Comparison of ENCODE assay signal across 9 mouse cellular contexts in genomic region chr6:42372001-42372400, GRCm38 (mm10). TPM values are rescaled to one million over a fixed set of nuclear protein-coding genes. Genes with fewer than 3 reads are reported as not detected.
DNase-seq lines count a peak whose midpoint lies in the region; ATAC-seq and TF ChIP-seq lines count a peak whose summit lies in the region.
"Had no signal": no experiment of that assay in that cellular context is flagged by ENCODE, and none has a peak within 500 bp of the region (broad histone marks: within the 10 kb centered on the region; RNA-seq: fewer than 3 reads in every experiment).

No protein-coding gene starts in this region.

- no peak for ATAC-seq in erythroblast, adult 5-6 weeks (replicated peaks; ENCODE audit: low FRiP score, poor library complexity, severe bottlenecking)
- 0 out of 2 replicates have a peak, but pooled peaks have one; percentile 1 for ATAC-seq in granulocyte monocyte progenitor cell, adult 5-6 weeks (replicated peaks; ENCODE audit: poor library complexity, severe bottlenecking)
- no peak for ATAC-seq in liver, embryonic 15.5 days (ENCODE audit: insufficient read depth)

- peaks cover 7% of the 10 kb centered on the region; the same call in 1 of the 2 replicates for H3K79me2 ChIP-seq in liver, adult 2 months (ENCODE audit: control insufficient read depth, insufficient read depth, low read length)

- DNase-seq in liver, adult 2 months (ENCODE audit: extremely low read depth, low read depth, low spot score): no peak
- no peak for DNase-seq in liver
- no peak for DNase-seq in thymus, adult 2 months
- no peak for DNase-seq in spleen, adult 12 weeks (ENCODE audit: low spot score)

- WGBS in liver, adult 2 months: 35% methylated on average over 3 of the region's 3 CpGs
- whole genome bisulfite sequencing in liver, embryonic 15.5 days (ENCODE audit: insufficient replicate concordance): 27% methylated on average over 3 of the region's 3 CpGs
- WGBS in thymus, adult 2 months: 88% methylated on average over 3 of the region's 3 CpGs

- H3K36me3 ChIP-seq in erythroblast, embryonic 14.5 days (ENCODE audit: control insufficient read depth): no peaks in the 10 kb centered on the region
- H3K36me3 ChIP-seq in liver, adult 2 months (ENCODE audit: control insufficient read depth, insufficient read depth, low read length): peaks cover 2% of the 10 kb centered on the region; the same call in 1 of the 2 replicates
- H3K36me3 ChIP-seq in liver, embryonic 15.5 days (replicated peaks): no peaks in the 10 kb centered on the region
- H3K36me3 ChIP-seq in thymus, adult 2 months (ENCODE audit: control insufficient read depth, insufficient read depth, low read length): no peaks in the 10 kb centered on the region

- H3K4me2 ChIP-seq in liver, embryonic 15.5 days: peak overlapping the region; percentile 68

- no peak for TF ChIP-seq CTCF in liver, adult 2 months (IDR thresholded peaks at IDR 0.05; ENCODE audit: low read depth, low read length)
- no peak for TF ChIP-seq CTCF in thymus, adult 2 months (IDR thresholded peaks at IDR 0.05; ENCODE audit: borderline replicate concordance, control insufficient read depth, extremely low read depth, insufficient read depth, low read length, poor library complexity)

- H3K4me3 ChIP-seq in erythroblast, embryonic 14.5 days (replicated peaks): peak overlapping the region; percentile 28
- H3K4me3 ChIP-seq in liver, adult 2 months (ENCODE audit: insufficient read depth, low read depth, low read length): peak overlapping the region; percentile 67
- H3K4me3 ChIP-seq in liver, embryonic 15.5 days (replicated peaks): peak overlapping the region; percentile 55
- H3K4me3 ChIP-seq in thymus, adult 2 months (ENCODE audit: control insufficient read depth, insufficient read depth, low read length): no peak overlapping the region

- no peaks in the 10 kb centered on the region for H3K9me3 ChIP-seq in erythroblast, embryonic 14.5 days (ENCODE audit: control insufficient read depth, low read length)
- H3K9me3 ChIP-seq in liver, embryonic 15.5 days (replicated peaks): no peaks in the 10 kb centered on the region

- TF ChIP-seq POLR2A in liver, adult 2 months (IDR thresholded peaks at IDR 0.05; ENCODE audit: extremely low read depth, insufficient read depth, low read length): no peak
- TF ChIP-seq POLR2A in thymus, adult 2 months (IDR thresholded peaks at IDR 0.05; ENCODE audit: control insufficient read depth, extremely low read depth, insufficient read depth, low read length, poor library complexity): no peak

- H3K9ac ChIP-seq in liver, adult 2 months (ENCODE audit: low read depth, low read length): peak overlapping the region; percentile 75
- no peak overlapping the region for H3K9ac ChIP-seq in liver, embryonic 15.5 days

- H3K27ac ChIP-seq in liver, adult 2 months (replicated peaks; ENCODE audit: insufficient read depth, low read depth, low read length): peak overlapping the region; percentile 67
- no peak overlapping the region for H3K27ac ChIP-seq in liver, embryonic 15.5 days (replicated peaks)
- H3K27ac ChIP-seq in thymus, adult 2 months (ENCODE audit: control insufficient read depth, insufficient read depth, low read length): no peak overlapping the region
- H3K27ac ChIP-seq: macrophage had no signal

- peaks cover 11% of the 10 kb centered on the region for H3K27me3 ChIP-seq in erythroblast, embryonic 14.5 days (ENCODE audit: control insufficient read depth)
- no peaks in the 10 kb centered on the region for H3K27me3 ChIP-seq in liver, adult 2 months (ENCODE audit: control insufficient read depth, insufficient read depth, low read length)
- peaks cover 4% of the 10 kb centered on the region; the same call in 1 of the 2 replicates for H3K27me3 ChIP-seq in liver, embryonic 15.5 days
- no peaks in the 10 kb centered on the region for H3K27me3 ChIP-seq in thymus, adult 2 months (ENCODE audit: control insufficient read depth, insufficient read depth, low read length)

- peaks cover 4% of the 10 kb centered on the region for H3K4me1 ChIP-seq in erythroblast, embryonic 14.5 days (ENCODE audit: control insufficient read depth)
- peaks cover 20% of the 10 kb centered on the region for H3K4me1 ChIP-seq in liver, adult 2 months (ENCODE audit: control insufficient read depth, insufficient read depth, low read length)
- H3K4me1 ChIP-seq in liver, embryonic 15.5 days (replicated peaks): peaks cover 12% of the 10 kb centered on the region; the same call in 1 of the 2 replicates
- H3K4me1 ChIP-seq in thymus, adult 2 months (replicated peaks; ENCODE audit: control insufficient read depth, insufficient read depth, low read length): peaks cover 3% of the 10 kb centered on the region

RNA-seq across cellular contexts. Expression of gene Epha1, which starts 1.1 kb away (rescaled TPM):
- 0.02 TPM in 1 of 2 replicates, not detected in the other for polyA plus RNA-seq in erythroblast, embryonic 14.5 days (2012)
- total RNA-seq in erythroblast, adult 5-6 weeks (2015; ENCODE audit: low replicate concordance): not detected in 2 replicates
- total RNA-seq in erythroblast, adult 5-6 weeks (2017; ENCODE audit: low replicate concordance): not detected in 2 replicates
- total RNA-seq in liver, adult 2 months (2014; rRNA removed): 27.6 and 30.9 TPM in 2 replicates
- 27.1 and 28.1 TPM in 2 replicates for polyA plus RNA-seq in liver, adult 2 months (2012; rRNA removed)
- 0.56 and 0.86 TPM in 2 replicates for total RNA-seq in granulocyte monocyte progenitor cell, adult 5-6 weeks (2014; fragmentation: Nextera tagmentation)
- 0.04 TPM in 1 of 2 replicates, not detected in the other for total RNA-seq in granulocyte monocyte progenitor cell, adult 5-6 weeks (2017)
- 6.2 and 6.7 TPM in 2 replicates for polyA plus RNA-seq in liver, embryonic 15.5 days (2015; fragmentation: Nextera tagmentation; extraction: Ambion mirVana)
- polyA plus RNA-seq in thymus, adult 2 months (2012; rRNA removed): 3.6 and 4.7 TPM in 2 replicates
- polyA plus RNA-seq: macrophage had no signal

RNA-seq across cellular contexts. Expression of gene Zyx, which starts 22.6 kb away (rescaled TPM):
- polyA plus RNA-seq in erythroblast, embryonic 14.5 days (2012): 4.1 TPM in 2 replicates
- total RNA-seq in erythroblast, adult 5-6 weeks (2015; ENCODE audit: low replicate concordance): 74.0 and 87.0 TPM in 2 replicates
- 7.7 and 14.1 TPM in 2 replicates for total RNA-seq in erythroblast, adult 5-6 weeks (2017; ENCODE audit: low replicate concordance)
- 6.4 and 9.5 TPM in 2 replicates for total RNA-seq in liver, adult 2 months (2014; rRNA removed)
- polyA plus RNA-seq in liver, adult 2 months (2012; rRNA removed): 43.1 and 49.8 TPM in 2 replicates
- 116 and 131 TPM in 2 replicates for total RNA-seq in granulocyte monocyte progenitor cell, adult 5-6 weeks (2014; fragmentation: Nextera tagmentation)
- 17.6 and 17.8 TPM in 2 replicates for total RNA-seq in granulocyte monocyte progenitor cell, adult 5-6 weeks (2017)
- polyA plus RNA-seq in liver, embryonic 15.5 days (2015; fragmentation: Nextera tagmentation; extraction: Ambion mirVana): 39.7 and 41.9 TPM in 2 replicates
- polyA plus RNA-seq in thymus, adult 2 months (2012; rRNA removed): 209 and 222 TPM in 2 replicates

RNA-seq across cellular contexts. Expression of gene Tas2r143, which starts 28.0 kb away (rescaled TPM):
- polyA plus RNA-seq in erythroblast, embryonic 14.5 days (2012): not detected in 2 replicates
- total RNA-seq in erythroblast, adult 5-6 weeks (2015; ENCODE audit: low replicate concordance): not detected in 2 replicates
- total RNA-seq in erythroblast, adult 5-6 weeks (2017; ENCODE audit: low replicate concordance): not detected in 2 replicates
- 0.27 and 0.83 TPM in 2 replicates for total RNA-seq in liver, adult 2 months (2014; rRNA removed)
- polyA plus RNA-seq in liver, adult 2 months (2012; rRNA removed): 0.13 and 0.17 TPM in 2 replicates
- 1.6 TPM in 1 of 2 replicates, not detected in the other for total RNA-seq in granulocyte monocyte progenitor cell, adult 5-6 weeks (2014; fragmentation: Nextera tagmentation)
- total RNA-seq in granulocyte monocyte progenitor cell, adult 5-6 weeks (2017): not detected in 2 replicates
- not detected in 2 replicates for polyA plus RNA-seq in liver, embryonic 15.5 days (2015; fragmentation: Nextera tagmentation; extraction: Ambion mirVana)
- 0.26 and 0.55 TPM in 2 replicates for polyA plus RNA-seq in thymus, adult 2 months (2012; rRNA removed)
- polyA plus RNA-seq: macrophage had no signal

RNA-seq across cellular contexts. Expression of gene Tas2r135, which starts 33.2 kb away (rescaled TPM):
- polyA plus RNA-seq in erythroblast, embryonic 14.5 days (2012): not detected in 2 replicates
- not detected in 2 replicates for total RNA-seq in erythroblast, adult 5-6 weeks (2015; ENCODE audit: low replicate concordance)
- not detected in 2 replicates for total RNA-seq in erythroblast, adult 5-6 weeks (2017; ENCODE audit: low replicate concordance)
- 0.27 and 0.28 TPM in 2 replicates for total RNA-seq in liver, adult 2 months (2014; rRNA removed)
- polyA plus RNA-seq in liver, adult 2 months (2012; rRNA removed): not detected in 2 replicates
- not detected in 2 replicates for total RNA-seq in granulocyte monocyte progenitor cell, adult 5-6 weeks (2014; fragmentation: Nextera tagmentation)
- total RNA-seq in granulocyte monocyte progenitor cell, adult 5-6 weeks (2017): not detected in 2 replicates
- not detected in 2 replicates for polyA plus RNA-seq in liver, embryonic 15.5 days (2015; fragmentation: Nextera tagmentation; extraction: Ambion mirVana)
- polyA plus RNA-seq in thymus, adult 2 months (2012; rRNA removed): 0.15 TPM in 1 of 2 replicates, not detected in the other
- polyA plus RNA-seq: macrophage had no signal

RNA-seq across cellular contexts. Expression of gene Fam131b, which starts 47.6 kb away (rescaled TPM):
- polyA plus RNA-seq in erythroblast, embryonic 14.5 days (2012): not detected in 2 replicates
- not detected in 2 replicates for total RNA-seq in erythroblast, adult 5-6 weeks (2015; ENCODE audit: low replicate concordance)
- total RNA-seq in erythroblast, adult 5-6 weeks (2017; ENCODE audit: low replicate concordance): not detected in 2 replicates
- total RNA-seq in liver, adult 2 months (2014; rRNA removed): under 0.01 TPM in 1 of 2 replicates, not detected in the other
- not detected in 2 replicates for polyA plus RNA-seq in liver, adult 2 months (2012; rRNA removed)
- not detected in 2 replicates for total RNA-seq in granulocyte monocyte progenitor cell, adult 5-6 weeks (2014; fragmentation: Nextera tagmentation)
- not detected in 2 replicates for total RNA-seq in granulocyte monocyte progenitor cell, adult 5-6 weeks (2017)
- polyA plus RNA-seq in liver, embryonic 15.5 days (2015; fragmentation: Nextera tagmentation; extraction: Ambion mirVana): not detected in 2 replicates
- polyA plus RNA-seq in thymus, adult 2 months (2012; rRNA removed): 0.17 and 0.24 TPM in 2 replicates
- polyA plus RNA-seq: macrophage had no signal
